Mouse (Mus musculus): ENCODE results near the gene Lep.

- TF ChIP-seq POLR2AphosphoS5 (IDR thresholded peaks at IDR 0.05; ENCODE audit: insufficient replicate concordance, low read depth, low read length): no peak
- no peak for TF ChIP-seq CTCF (IDR thresholded peaks at IDR 0.05; ENCODE audit: low read depth, low read length)
- no peak for TF ChIP-seq GATA1 (IDR thresholded peaks at IDR 0.05; ENCODE audit: borderline replicate concordance, low read length)
- TF ChIP-seq TAL1 (conservative IDR thresholded peaks at IDR 0.05; ENCODE audit: low read depth, low read length): no peak
- TF ChIP-seq GATA2 (IDR thresholded peaks at IDR 0.05; ENCODE audit: borderline replicate concordance, low read depth, low read length): no peak
Measured at GRCm38 (mm10) chr6:29056377-29056776, 3.6 kb upstream of the Lep start.
